Mouse (Mus musculus): Measurements from ENCODE around the gene Tfpi2. TPM values are rescaled to one million over a fixed set of nuclear protein-coding genes. Genes with fewer than 3 reads are reported as not detected.

Tfpi2 gene
- polyA plus RNA-seq, 1 experiment from 2014 or later = 1.2 TPM

Other genes starting within 250 kb of the Tfpi2 start
- gene Calcr, start 224.2 kb downstream of the Tfpi2 start, polyA plus RNA-seq (2014; fragmentation: Nextera tagmentation; extraction: Ambion mirVana) = 0.49 and 0.64 TPM in 2 replicates
- gene Gngt1, start 4.9 kb upstream of the Tfpi2 start, polyA plus RNA-seq (2014; fragmentation: Nextera tagmentation; extraction: Ambion mirVana) = not detected in 2 replicates
- gene Gng11, start 15.0 kb upstream of the Tfpi2 start, polyA plus RNA-seq (2014; fragmentation: Nextera tagmentation; extraction: Ambion mirVana) = 62.5 and 62.7 TPM in 2 replicates
- 73.9 and 83.5 TPM in 2 replicates for gene Bet1, start 98.1 kb upstream of the Tfpi2 start, polyA plus RNA-seq (2014; fragmentation: Nextera tagmentation; extraction: Ambion mirVana)